Mouse (Mus musculus): ENCODE data around the gene Trpc3.

Trpc3 gene

GRCm38 (mm10) chr3:36599773-36600172 lies 90.2 kb downstream of the Trpc3 start:
- peak; percentile 16 for DNase-seq (ENCODE audit: low read depth)

DNA sequence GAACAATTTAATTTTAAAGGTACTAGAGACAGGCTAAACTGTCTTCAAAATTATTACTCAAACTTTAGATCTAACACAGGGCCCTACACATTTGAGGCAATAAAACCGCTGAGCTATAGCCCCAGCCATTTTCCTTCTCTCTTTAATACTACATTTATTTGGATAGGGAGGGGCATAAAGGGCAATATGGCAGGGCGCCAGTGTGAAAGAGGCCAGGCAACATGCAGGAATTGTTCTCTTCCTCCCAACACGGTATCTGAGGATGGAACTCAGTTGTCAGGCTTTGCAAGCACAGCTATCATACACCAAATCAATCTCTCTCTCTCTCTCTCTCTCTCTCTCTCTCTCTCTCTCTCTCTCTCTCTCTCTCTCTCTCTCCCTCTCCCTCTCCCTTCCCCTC lies 91.2 kb downstream of the Trpc3 start:
- DNase-seq (ENCODE audit: low read depth), result no peak

- DNase-seq (ENCODE audit: low read depth), result peak; percentile 100
These were observed 118.1 kb downstream of the Trpc3 start, which contains the start of gene Ccna2 for GRCm38 (mm10) chr3:36571827-36572378. Gene Ccna2 (minus strand): TSS chr3:36572150.

DNA sequence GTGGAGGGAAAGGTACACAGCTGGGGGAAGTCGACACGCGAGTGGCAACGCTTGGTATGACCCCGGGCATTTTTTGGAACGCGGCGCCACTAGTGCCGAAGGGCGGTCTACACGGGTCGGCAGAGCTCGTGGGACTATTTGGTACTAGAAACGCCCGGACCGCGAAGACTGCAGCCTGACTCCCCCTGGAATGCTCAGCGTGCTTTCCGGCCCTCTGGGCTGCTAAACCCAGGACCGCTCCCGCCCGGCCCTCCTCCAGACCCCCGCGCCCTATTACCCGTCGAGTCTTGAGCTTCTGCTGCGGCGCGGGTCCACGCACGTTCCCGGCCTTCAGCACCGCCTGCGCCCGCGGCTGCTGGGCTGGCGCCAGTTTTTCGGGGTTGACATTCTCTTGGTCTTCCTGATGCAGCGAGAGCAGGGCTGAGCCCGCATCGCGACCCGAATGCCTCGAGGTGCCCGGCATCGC lies 118.6 kb downstream of the Trpc3 start:
- DNase-seq (ENCODE audit: low read depth), result peak; percentile 36

All from NIH3T3 (cell line).